Mouse (Mus musculus): ENCODE data around the gene Olfr1293-ps. TPM values are rescaled to one million over a fixed set of nuclear protein-coding genes. Genes with fewer than 3 reads are reported as not detected.

Gene Olfr1293-ps
- not detected for total RNA-seq (2021)
- long read RNA-seq, experiment 1 = 0 reads
- long read RNA-seq, experiment 2 = 0 reads

- no peak for DNase-seq
- intact Hi-C loops (cut with DNase I; ENCODE audit: low total_unique reads) = no loop called here
Observed at GRCm38 (mm10) chr2:111524903-111525302, at the start of gene Olfr1293-ps. Gene Olfr1293-ps (plus strand): TSS chr2:111525203.

GRCm38 (mm10) chr2:111480519-111480918 lies 44.5 kb upstream of the Olfr1293-ps start, which contains the start of gene Olfr1289:
Gene Olfr1289 (plus strand): TSS chr2:111480819.
- intact Hi-C loops (cut with DNase I; ENCODE audit: low total_unique reads) = no loop called here
- no peak for DNase-seq

- intact Hi-C loops (cut with DNase I; ENCODE audit: low total_unique reads) = no loop called here
Observed at GRCm38 (mm10) chr2:111493729-111494128, 31.3 kb upstream of the Olfr1293-ps start, which contains the start of gene Olfr1290. Gene Olfr1290 (minus strand): TSS chr2:111493829.

GRCm38 (mm10) chr2:111496880-111497279 lies 28.1 kb upstream of the Olfr1293-ps start, which contains the start of gene Olfr1291-ps1:
Gene Olfr1291-ps1 (plus strand): TSS chr2:111497180.
- intact Hi-C loops (cut with DNase I; ENCODE audit: low total_unique reads) = no loop called here
- DNase-seq = no peak

More at GRCm38 (mm10) chr2:111493729-111494128, 31.3 kb upstream of the Olfr1293-ps start, which contains the start of gene Olfr1290:
- no peak for DNase-seq

- no peak for DNase-seq
- intact Hi-C loops (cut with DNase I; ENCODE audit: low total_unique reads) = no loop called here
Observed at GRCm38 (mm10) chr2:111517451-111517850, 7.6 kb upstream of the Olfr1293-ps start.

DNA sequence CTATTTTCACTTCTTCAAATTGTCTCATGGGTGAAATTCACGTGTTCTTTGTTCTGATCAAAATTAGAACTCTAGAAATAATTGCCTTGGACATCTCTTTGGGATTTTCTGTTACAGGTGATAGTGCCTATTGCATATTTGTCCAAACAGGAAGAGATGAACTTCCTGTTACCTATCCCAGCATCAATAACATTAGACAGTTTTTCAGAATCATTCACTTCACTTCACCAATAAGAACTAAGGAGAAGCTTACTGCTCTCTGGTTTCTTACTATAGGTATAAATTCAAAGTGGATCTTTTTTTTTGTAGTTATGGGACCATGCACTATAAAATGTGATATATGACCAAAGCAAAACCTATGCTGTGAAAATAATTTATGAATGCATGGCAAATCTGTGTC lies 15.2 kb downstream of the Olfr1293-ps start, which contains the start of gene Olfr1294:
Olfr1294 (minus strand) TSS at position 101 of the 400 bp plus-strand sequence.
- intact Hi-C loops (cut with DNase I; ENCODE audit: low total_unique reads) = no loop called here
- DNase-seq = no peak

- DNase-seq = no peak
- intact Hi-C loops (cut with DNase I; ENCODE audit: low total_unique reads) = no loop called here
Observed at GRCm38 (mm10) chr2:111569581-111569980, 44.6 kb downstream of the Olfr1293-ps start, which contains the start of gene Olfr1295. Gene Olfr1295 (minus strand): TSS chr2:111569681.

Other genes starting within 250 kb of the Olfr1293-ps start
- not detected for gene Olfr1278, start 235.1 kb upstream of the Olfr1293-ps start, total RNA-seq (2021)
- not detected for gene Olfr1279, start 224.6 kb upstream of the Olfr1293-ps start, total RNA-seq (2021)
- gene Olfr1280, start 211.2 kb upstream of the Olfr1293-ps start, total RNA-seq (2021) = not detected
- not detected for gene Olfr1281, start 198.7 kb upstream of the Olfr1293-ps start, total RNA-seq (2021)
- not detected for gene Olfr1282, start 189.1 kb upstream of the Olfr1293-ps start, total RNA-seq (2021)
- gene Olfr1283, start 158.4 kb upstream of the Olfr1293-ps start, total RNA-seq (2021) = not detected
- not detected for gene Olfr1284, start 149.7 kb upstream of the Olfr1293-ps start, total RNA-seq (2021)
- not detected for gene Olfr1286, start 102.1 kb upstream of the Olfr1293-ps start, total RNA-seq (2021)
- gene Olfr1287, start 76.1 kb upstream of the Olfr1293-ps start, total RNA-seq (2021) = not detected
- not detected for gene Olfr1288, start 51.1 kb upstream of the Olfr1293-ps start, total RNA-seq (2021)
- gene Olfr1289, start 44.4 kb upstream of the Olfr1293-ps start, total RNA-seq (2021) = not detected
- gene Olfr1290, start 31.4 kb upstream of the Olfr1293-ps start, total RNA-seq (2021) = not detected
- not detected for gene Olfr1291-ps1, start 28.0 kb upstream of the Olfr1293-ps start, total RNA-seq (2021)
- not detected for gene Olfr1294, start 15.1 kb downstream of the Olfr1293-ps start, total RNA-seq (2021)
- gene Olfr1295, start 44.5 kb downstream of the Olfr1293-ps start, total RNA-seq (2021) = not detected
- not detected for gene Olfr1297, start 101.3 kb downstream of the Olfr1293-ps start, total RNA-seq (2021)
- gene Olfr1298, start 124.0 kb downstream of the Olfr1293-ps start, total RNA-seq (2021) = not detected
- not detected for gene Olfr1299, start 136.2 kb downstream of the Olfr1293-ps start, total RNA-seq (2021)
- not detected for gene Olfr1301, start 225.8 kb downstream of the Olfr1293-ps start, total RNA-seq (2021)

Measured in gastrocnemius, postnatal 14 days (tissue).